In the genomic region with DNA sequence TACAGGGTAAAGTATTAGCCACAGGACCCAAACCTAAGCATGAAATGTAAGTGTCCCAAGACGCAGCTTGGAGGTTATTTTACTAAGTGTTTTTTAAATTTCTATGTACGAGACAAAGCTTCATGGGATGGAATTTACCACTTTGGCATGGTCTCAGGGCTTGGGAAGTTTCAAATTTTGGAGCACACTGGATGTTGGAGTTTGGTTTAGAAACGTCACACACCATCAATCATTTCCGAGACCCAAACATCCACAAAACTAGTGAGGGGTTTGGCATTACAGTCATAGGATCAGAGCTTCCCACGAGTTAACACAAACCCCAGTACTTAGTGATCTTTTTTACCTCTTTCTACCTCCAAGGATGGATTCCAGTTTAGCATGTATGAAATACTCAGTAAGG, we compare ENCODE assay signal across 12 mouse cellular contexts. TPM values are rescaled to one million over a fixed set of nuclear protein-coding genes. Genes with fewer than 3 reads are reported as not detected.
DNase-seq lines count a peak whose midpoint lies in the region; ATAC-seq and TF ChIP-seq lines count a peak whose summit lies in the region.
"Had no signal": no experiment of that assay in that cellular context is flagged by ENCODE, and none has a peak within 500 bp of the region (broad histone marks: within the 10 kb centered on the region; RNA-seq: fewer than 3 reads in every experiment).

No protein-coding gene starts in this region.

- peaks cover 44% of the 10 kb centered on the region for H3K4me1 ChIP-seq in heart, embryonic 16.5 days (ENCODE audit: control insufficient read depth, insufficient read depth, low read length)
- peaks cover 68% of the 10 kb centered on the region for H3K4me1 ChIP-seq in megakaryocyte, embryonic 14.5 days
- peaks cover 41% of the 10 kb centered on the region for H3K4me1 ChIP-seq in limb, embryonic 14.5 days (ENCODE audit: control insufficient read depth, insufficient read depth, low read length)

- H3K9me3 ChIP-seq in heart, embryonic 16.5 days (replicated peaks; ENCODE audit: control insufficient read depth, low read length): no peaks in the 10 kb centered on the region
- H3K9me3 ChIP-seq in megakaryocyte, embryonic 14.5 days: no peaks in the 10 kb centered on the region
- H3K9me3 ChIP-seq in limb, embryonic 14.5 days (ENCODE audit: control insufficient read depth, low read length): no peaks in the 10 kb centered on the region

- no peaks in the 10 kb centered on the region for H3K27me3 ChIP-seq in heart, embryonic 16.5 days (ENCODE audit: control insufficient read depth, insufficient read depth, low read length)
- peaks cover 72% of the 10 kb centered on the region for H3K27me3 ChIP-seq in megakaryocyte, embryonic 14.5 days (replicated peaks)
- H3K27me3 ChIP-seq in limb, embryonic 14.5 days (ENCODE audit: control insufficient read depth, insufficient read depth, low read length): no peaks in the 10 kb centered on the region
- H3K27me3 ChIP-seq: CH12.LX had no signal

- no peak for DNase-seq in heart, adult 18-20 months
- DNase-seq in limb, embryonic 14.5 days (ENCODE audit: low spot score): no peak
- DNase-seq in yolk sac, embryonic 10.5 days (ENCODE audit: low spot score): no peak
- DNase-seq in adrenal gland, postnatal 25 days: no peak
- no peak for DNase-seq in right cerebral cortex, adult 18-20 months
- DNase-seq: cerebellum, adult 9-10 months; kidney, adult 11 months; right cerebral cortex, postnatal 25 days had no signal

- 65% methylated on average over 5 of the region's 5 CpGs for WGBS in heart, embryonic 16.5 days
- WGBS in limb, embryonic 14.5 days: 55% methylated on average over 5 of the region's 5 CpGs

- H3K4me2 ChIP-seq in heart, embryonic 16.5 days (ENCODE audit: low read depth, low read length): no peak overlapping the region
- no peak overlapping the region for H3K4me2 ChIP-seq in limb, embryonic 14.5 days (replicated peaks; ENCODE audit: low read depth, low read length, severe bottlenecking)

- no peak for ATAC-seq in heart, embryonic 16.5 days (replicated peaks; ENCODE audit: extremely low read depth, insufficient read depth, low FRiP score)
- ATAC-seq in megakaryocyte, adult 5-6 weeks (ENCODE audit: poor library complexity, severe bottlenecking): no peak
- ATAC-seq in limb, embryonic 14.5 days (ENCODE audit: low FRiP score, low read depth): no peak

- no peaks in the 10 kb centered on the region for H3K36me3 ChIP-seq in heart, embryonic 16.5 days (ENCODE audit: control insufficient read depth, insufficient read depth)
- no peaks in the 10 kb centered on the region for H3K36me3 ChIP-seq in megakaryocyte, embryonic 14.5 days (replicated peaks; ENCODE audit: low read length)
- no peaks in the 10 kb centered on the region for H3K36me3 ChIP-seq in limb, embryonic 14.5 days (ENCODE audit: control insufficient read depth, insufficient read depth, low read length)

- no peak overlapping the region for H3K4me3 ChIP-seq in heart, embryonic 16.5 days (ENCODE audit: low read length)
- peak overlapping the region; percentile 90 for H3K4me3 ChIP-seq in megakaryocyte, embryonic 14.5 days (replicated peaks)
- no peak overlapping the region for H3K4me3 ChIP-seq in limb, embryonic 14.5 days (replicated peaks; ENCODE audit: low read length)

- peak overlapping the region; percentile 86 for H3K27ac ChIP-seq in heart, embryonic 16.5 days (ENCODE audit: low read length)
- H3K27ac ChIP-seq in limb, embryonic 14.5 days (replicated peaks; ENCODE audit: low read depth, low read length): peak overlapping the region; percentile 76

- no peak for TF ChIP-seq POLR2A in limb, embryonic 14.5 days (IDR thresholded peaks at IDR 0.05; ENCODE audit: borderline replicate concordance, extremely low read depth, insufficient read depth, insufficient read length)

- no peak overlapping the region; the same call in 1 of the 2 replicates for H3K9ac ChIP-seq in heart, embryonic 16.5 days (ENCODE audit: low read length)
- H3K9ac ChIP-seq in limb, embryonic 14.5 days (ENCODE audit: low read depth, low read length, severe bottlenecking): no peak overlapping the region

RNA-seq across cellular contexts. Expression of a gene that starts 28.6 kb away (rescaled TPM):
- polyA plus RNA-seq in heart, embryonic 16.5 days (2015; fragmentation: Nextera tagmentation; extraction: Ambion mirVana): 46.3 and 56.0 TPM in 2 replicates
- total RNA-seq in heart, adult 18-20 months (2021): under 1 TPM; 0.44 to 0.62 TPM
- polyA plus RNA-seq in megakaryocyte, embryonic 14.5 days (2012; ENCODE audit: insufficient read depth, low replicate concordance): 0.17 TPM in 1 of 2 replicates, not detected in the other
- 45.4 and 46.4 TPM in 2 replicates for total RNA-seq in megakaryocyte, adult 5-6 weeks (2015)
- 64.2 and 65.6 TPM in 2 replicates for total RNA-seq in megakaryocyte, adult 5-6 weeks (2017)
- polyA plus RNA-seq in limb, embryonic 14.5 days (2012; rRNA removed): 20.0 and 21.2 TPM in 2 replicates
- polyA plus RNA-seq in limb, embryonic 14.5 days (2014; fragmentation: Nextera tagmentation; extraction: Ambion mirVana): 43.2 and 46.5 TPM in 2 replicates
- 7.2 and 7.5 TPM in 2 replicates for total RNA-seq in adrenal gland, postnatal 25 days (2021)
